Mouse (Mus musculus) heart, embryonic 16.5 days (tissue): Measurements from ENCODE around the gene Olfr1496. TPM values are rescaled to one million over a fixed set of nuclear protein-coding genes. Genes with fewer than 3 reads are reported as not detected.

Experiments used
- ATAC-seq: fragments of 200-750 bp; cut with Nextera tagmentation; replicated peaks from 2 replicates; pipeline ENCODE4 v1.8.0; 2017; ENCODE audit warnings: moderate number of reproducible peaks; ENCODE audit not compliant: insufficient read depth, low FRiP score; ENCODE audit errors: extremely low read depth
- H3K27ac ChIP-seq: fragments of 300-500 bp; sonication (generic); 2 replicates; pipeline ENCODE4 v1.5.1; 2014; ENCODE audit warnings: mild to moderate bottlenecking, low read length, control low read depth, moderate library complexity
- H3K27me3 ChIP-seq: fragments of 300-500 bp; sonication (generic); 2 replicates; pipeline ENCODE4 v1.6.1; 2014; ENCODE audit warnings: low read length, mixed read lengths; ENCODE audit not compliant: control insufficient read depth, insufficient read depth
- H3K36me3 ChIP-seq: fragments of 300-500 bp; sonication (generic); 2 replicates; pipeline ENCODE4 v1.6.1; 2014; ENCODE audit not compliant: control insufficient read depth, insufficient read depth
- H3K4me1 ChIP-seq: fragments of 300-500 bp; sonication (generic); 2 replicates; pipeline ENCODE4 v1.6.1; 2014; ENCODE audit warnings: low read length, mixed read lengths; ENCODE audit not compliant: control insufficient read depth, insufficient read depth
- H3K4me2 ChIP-seq: fragments of 300-500 bp; sonication (generic); 2 replicates; pipeline ENCODE4 v1.6.1; 2014; ENCODE audit warnings: low read depth, mild to moderate bottlenecking, control low read depth, low read length
- H3K4me3 ChIP-seq: fragments of 300-500 bp; sonication (generic); 2 replicates; pipeline ENCODE4 v1.5.1; 2014; ENCODE audit warnings: mild to moderate bottlenecking, control low read depth, low read length
- H3K9ac ChIP-seq: fragments of 300-500 bp; sonication (generic); 2 replicates; pipeline ENCODE4 v1.6.1; 2014; ENCODE audit warnings: low read length, control low read depth
- H3K9me3 ChIP-seq: fragments of 300-500 bp; sonication (generic); replicated peaks from 2 replicates; pipeline ENCODE4 v1.6.1; 2016; ENCODE audit warnings: low read length; ENCODE audit not compliant: control insufficient read depth
- WGBS: fragments of 180-500 bp; shearing (Covaris S2); extraction: QIAGEN DNeasy Blood & Tissue Kit; methylation state at CpG from one replicate; pipeline ENCODE4 v1.1.7; 2014; 5-methylcytosine and 5-hydroxymethylcytosine counted together
- polyA plus RNA-seq: library from polyadenylated mRNA; unstranded; fragments of >200 nt; fragmentation: Nextera tagmentation; extraction: Ambion mirVana; gene quantifications from 2 replicates; pipeline ENCODE4 v1.2.1, GENCODE M21; 2015

The Olfr1496 gene
- polyA plus RNA-seq, 1 experiment from 2014 or later: not detected

GRCm38 (mm10) chr19:13819347-13819746 is 41.7 kb downstream of the Olfr1496 start, which contains the start of gene Olfr1499:
TSS of gene Olfr1499 (minus strand) at chr19:13819447.
- no peaks in the 10 kb centered on the region for H3K4me1 ChIP-seq
- H3K36me3 ChIP-seq: no peaks in the 10 kb centered on the region
- no peaks in the 10 kb centered on the region for H3K27me3 ChIP-seq
- H3K27ac ChIP-seq: no peak within 1 kb of the TSS
- H3K9me3 ChIP-seq: no peaks in the 10 kb centered on the region
- no peak within 1 kb of the TSS for H3K4me3 ChIP-seq
- no peak for ATAC-seq
- no peak within 1 kb of the TSS for H3K9ac ChIP-seq
- H3K4me2 ChIP-seq: no peak within 1 kb of the TSS

DNA sequence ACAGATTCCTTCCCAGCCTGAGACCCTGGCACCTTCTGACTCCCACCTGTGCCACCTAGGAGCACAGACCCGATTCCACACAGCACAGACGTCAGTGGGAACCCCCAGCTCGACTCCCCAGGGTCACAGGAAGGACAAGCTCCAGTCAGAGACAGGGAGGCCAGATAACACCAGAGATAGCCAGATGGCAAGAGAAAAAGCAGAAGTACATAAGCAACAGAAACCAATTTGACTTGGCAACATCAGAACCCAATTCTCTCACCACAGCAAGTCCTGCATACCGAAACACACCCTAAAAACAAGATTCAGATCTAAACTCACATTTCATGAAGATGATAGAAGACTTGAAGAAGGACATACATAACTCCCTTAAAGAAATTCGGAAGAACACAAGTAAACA is 43.2 kb downstream of the Olfr1496 start:
- H3K27ac ChIP-seq: no peak overlapping the region
- no peaks in the 10 kb centered on the region for H3K4me1 ChIP-seq
- H3K4me2 ChIP-seq: no peak overlapping the region
- H3K9ac ChIP-seq: no peak overlapping the region
- no peaks in the 10 kb centered on the region for H3K9me3 ChIP-seq
- H3K36me3 ChIP-seq: no peaks in the 10 kb centered on the region
- no peaks in the 10 kb centered on the region for H3K27me3 ChIP-seq
- H3K4me3 ChIP-seq: no peak overlapping the region
- WGBS: 48% methylated on average over 5 of the region's 5 CpGs
- ATAC-seq: no peak

GRCm38 (mm10) chr19:13828447-13828846 is 50.8 kb downstream of the Olfr1496 start:
- no peaks in the 10 kb centered on the region for H3K27me3 ChIP-seq
- ATAC-seq: no peak
- H3K4me1 ChIP-seq: no peaks in the 10 kb centered on the region
- H3K27ac ChIP-seq: no peak overlapping the region
- no peak overlapping the region for H3K9ac ChIP-seq
- H3K4me3 ChIP-seq: no peak overlapping the region
- H3K4me2 ChIP-seq: no peak overlapping the region
- 71% methylated on average over 3 of the region's 3 CpGs for WGBS
- no peaks in the 10 kb centered on the region for H3K36me3 ChIP-seq
- H3K9me3 ChIP-seq: no peaks in the 10 kb centered on the region

DNA sequence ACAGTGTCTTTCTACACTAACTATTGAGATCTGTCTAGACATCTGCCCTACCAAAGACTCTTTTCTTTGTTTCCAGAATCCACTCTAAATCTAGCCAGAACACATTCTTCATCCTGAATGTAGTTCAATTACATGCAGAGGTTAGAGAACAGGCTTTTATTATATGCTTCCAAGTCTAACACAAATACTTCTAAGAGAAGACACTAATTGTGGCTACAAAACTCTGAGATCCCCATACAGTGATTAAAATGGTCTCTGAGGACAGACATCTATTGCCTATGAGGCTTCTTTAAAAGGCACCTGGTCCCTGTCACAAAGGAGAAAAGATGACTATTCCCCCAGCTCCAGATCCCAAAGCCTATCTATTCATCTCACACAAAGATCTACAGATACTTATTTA is 52.7 kb downstream of the Olfr1496 start, which contains the start of gene Olfr1500:
Olfr1500 (minus strand) TSS at position 101 of the 400 bp plus-strand sequence.
- Histone ChIP-seq H3K9me3 (no peaks in the 10 kb centered on the region), H3K4me1 (no peaks in the 10 kb centered on the region), H3K27ac (no peak within 1 kb of the TSS), H3K4me2 (no peak within 1 kb of the TSS), H3K4me3 (no peak within 1 kb of the TSS), H3K9ac (no peak within 1 kb of the TSS), H3K27me3 (no peaks in the 10 kb centered on the region), H3K36me3 (no peaks in the 10 kb centered on the region)
- no peak for ATAC-seq

Other genes starting within 250 kb of the Olfr1496 start
- not detected in 2 replicates for gene Olfr1480, start 250.0 kb upstream of the Olfr1496 start, polyA plus RNA-seq
- gene Olfr1484, start 194.4 kb upstream of the Olfr1496 start, polyA plus RNA-seq: not detected in 2 replicates
- gene Olfr1487, start 160.5 kb upstream of the Olfr1496 start, polyA plus RNA-seq: not detected in 2 replicates
- gene Olfr1489, start 146.3 kb upstream of the Olfr1496 start, polyA plus RNA-seq: not detected in 2 replicates
- not detected in 2 replicates for gene Olfr1490, start 126.8 kb upstream of the Olfr1496 start, polyA plus RNA-seq
- gene Olfr1491, start 80.6 kb upstream of the Olfr1496 start, polyA plus RNA-seq: not detected in 2 replicates
- not detected in 2 replicates for gene Olfr1493-ps1, start 54.6 kb upstream of the Olfr1496 start, polyA plus RNA-seq
- gene Olfr1494, start 38.1 kb upstream of the Olfr1496 start, polyA plus RNA-seq: not detected in 2 replicates
- gene Olfr1495, start 13.3 kb upstream of the Olfr1496 start, polyA plus RNA-seq: not detected in 2 replicates
- not detected in 2 replicates for gene Olfr1497, start 20.3 kb downstream of the Olfr1496 start, polyA plus RNA-seq
- gene Olfr1499, start 41.6 kb downstream of the Olfr1496 start, polyA plus RNA-seq: not detected in 2 replicates
- gene Olfr1500, start 52.6 kb downstream of the Olfr1496 start, polyA plus RNA-seq: not detected in 2 replicates
- gene Olfr1501, start 72.8 kb downstream of the Olfr1496 start, polyA plus RNA-seq: not detected in 2 replicates
- gene Olfr1502, start 83.9 kb downstream of the Olfr1496 start, polyA plus RNA-seq: not detected in 2 replicates
- not detected in 2 replicates for gene Olfr1504, start 120.0 kb downstream of the Olfr1496 start, polyA plus RNA-seq
- gene Olfr1505, start 135.7 kb downstream of the Olfr1496 start, polyA plus RNA-seq: not detected in 2 replicates